Mouse (Mus musculus) E14TG2a.4 (cell line): ENCODE results near the gene Nrxn1.

ENCODE experiments used
- CTCF ChIP-seq: conservative IDR thresholded peaks from 2 replicates; pipeline ENCODE4 v1.5.1; 2014; ENCODE audit warnings: low read length
- NANOG ChIP-seq: IDR thresholded peaks from 2 replicates; pipeline ENCODE4 v1.6.1; 2014; ENCODE audit warnings: borderline replicate concordance, low read length, mixed read lengths

DNA sequence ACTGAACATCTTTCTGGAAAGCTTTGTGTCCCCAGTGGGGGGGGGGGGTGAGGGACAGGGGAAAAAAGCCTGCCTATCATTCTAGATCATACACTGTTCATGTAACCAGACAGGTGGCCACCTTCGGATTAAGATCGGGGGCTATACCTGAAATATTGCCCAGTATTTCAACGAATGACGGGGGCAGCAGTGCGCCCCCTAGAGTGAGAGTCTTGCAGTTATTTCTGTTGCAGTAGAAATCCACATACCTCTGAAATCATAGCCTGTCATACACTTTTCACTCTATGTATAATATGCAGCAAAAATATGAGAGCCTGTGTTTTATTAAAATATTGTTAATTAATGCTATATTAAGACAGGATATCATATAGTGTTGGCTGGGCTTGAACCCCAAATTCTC lies 636.1 kb downstream of the Nrxn1 start:
- TF ChIP-seq CTCF (peak; percentile 63), NANOG (no peak)
